Mouse (Mus musculus): ENCODE results near the gene Il1r1. TPM values are rescaled to one million over a fixed set of nuclear protein-coding genes. Genes with fewer than 3 reads are reported as not detected.

The Il1r1 gene
- 9.3 and 15.7 TPM in 2 replicates for polyA plus RNA-seq (2012; rRNA removed; ENCODE audit: low replicate concordance)

GRCm38 (mm10) chr1:40224539-40225284 lies at the start of gene Il1r1:
TSS of gene Il1r1 (plus strand) at chr1:40225080.

GRCm38 (mm10) chr1:40324457-40324856 lies 99.6 kb downstream of the Il1r1 start, which contains the start of gene Il1rl2:
TSS of gene Il1rl2 (plus strand) at chr1:40324610.

Other genes starting within 250 kb of the Il1r1 start
- gene Il1r2, start 151.0 kb upstream of the Il1r1 start, polyA plus RNA-seq (2012; rRNA removed; ENCODE audit: low replicate concordance): 0.47 and 1.3 TPM in 2 replicates
- 5.8 and 11.4 TPM in 2 replicates for gene Il1rl2, start 99.5 kb downstream of the Il1r1 start, polyA plus RNA-seq (2012; rRNA removed; ENCODE audit: low replicate concordance)
- gene Il1rl1, start 204.5 kb downstream of the Il1r1 start, polyA plus RNA-seq (2012; rRNA removed; ENCODE audit: low replicate concordance): 1.2 and 1.9 TPM in 2 replicates
- 0.56 and 1.0 TPM in 2 replicates for gene Il18r1, start 240.5 kb downstream of the Il1r1 start, polyA plus RNA-seq (2012; rRNA removed; ENCODE audit: low replicate concordance)

All from subcutaneous adipose tissue, adult 2 months (tissue).